Mouse (Mus musculus): ENCODE results near the gene Gm5244.

GRCm38 (mm10) chr19:12846382-12846781 is at the start of gene Gm5244:
- TF ChIP-seq CTCF (IDR thresholded peaks at IDR 0.05; ENCODE audit: low read depth, low read length) (no peak), POLR2A (IDR thresholded peaks at IDR 0.05; ENCODE audit: extremely low read depth, insufficient read depth, low read length) (no peak)
